Mouse (Mus musculus) forebrain, embryonic 12.5 days (tissue): ENCODE measurements at regions not wholly inside any gene's neighbourhood (a gene's known extent, or its start where the extent isn't known, plus 50 kb on each side); places are given as distances from the start of the nearest gene placed in this dataset.
A peak's percentile ranks its signal among the peaks of the same experiment; 100 is the strongest.
"Not testable (repeated sequence)": the region's sequence is repeated elsewhere in the genome, so short reads cannot be mapped to it uniquely, and the experiment has no call there.

Experiments
- ATAC-seq: fragments of 200-750 bp; cut with Nextera tagmentation; 2 replicates; pipeline ENCODE4 v1.8.0; 2017; ENCODE audit warnings: moderate TSS enrichment; ENCODE audit not compliant: low FRiP score
- H3K27ac ChIP-seq: fragments of 300-500 bp; sonication (generic); 2 replicates; pipeline ENCODE4 v1.5.1; 2016; ENCODE audit warnings: mild to moderate bottlenecking
- H3K27me3 ChIP-seq: fragments of 300-500 bp; sonication (generic); 2 replicates; pipeline ENCODE4 v1.6.1; 2016; ENCODE audit warnings: mild to moderate bottlenecking
- H3K36me3 ChIP-seq: fragments of 300-500 bp; sonication (generic); replicated peaks from 2 replicates; pipeline ENCODE4 v1.6.1; 2016; ENCODE audit warnings: mild to moderate bottlenecking
- H3K4me1 ChIP-seq: fragments of 300-500 bp; sonication (generic); 2 replicates; pipeline ENCODE4 v1.6.1; 2016
- H3K4me2 ChIP-seq: fragments of 300-500 bp; sonication (generic); 2 replicates; pipeline ENCODE4 v1.6.1; 2016; ENCODE audit warnings: mild to moderate bottlenecking, moderate library complexity
- H3K4me3 ChIP-seq: fragments of 300-500 bp; sonication (generic); replicated peaks from 2 replicates; pipeline ENCODE4 v1.5.1; 2016; ENCODE audit warnings: mild to moderate bottlenecking
- H3K9ac ChIP-seq: fragments of 300-500 bp; sonication (generic); 2 replicates; pipeline ENCODE4 v1.6.1; 2016; ENCODE audit warnings: mild to moderate bottlenecking
- H3K9me3 ChIP-seq: fragments of 300-500 bp; sonication (generic); 2 replicates; pipeline ENCODE4 v1.6.1; 2016
- WGBS: fragments of 180-500 bp; shearing (Covaris S2); methylation state at CpG from one replicate; pipeline ENCODE4 v1.1.7; 2016; 5-methylcytosine and 5-hydroxymethylcytosine counted together

DNA sequence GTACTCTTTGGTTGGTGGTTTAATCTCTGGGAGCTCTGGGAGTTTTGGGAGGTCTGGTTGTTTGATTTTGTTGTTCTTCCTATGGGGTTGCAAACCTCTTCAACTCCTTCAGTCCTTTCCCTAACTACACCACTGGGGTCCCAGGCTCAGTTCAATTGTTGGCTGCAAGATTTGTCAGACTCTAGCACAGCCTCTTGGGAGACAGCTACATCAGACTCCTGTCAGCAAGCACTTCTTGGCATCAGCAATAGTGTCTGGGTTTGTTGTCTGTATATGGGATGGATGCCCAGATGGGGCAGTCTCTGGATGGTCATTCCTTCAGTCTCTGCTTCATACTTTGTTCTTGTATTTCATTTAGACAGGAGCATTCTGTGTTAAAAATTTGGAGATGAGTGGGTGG lies 319.3 kb upstream of the Fign start:
- not testable (repeated sequence) for H3K9ac ChIP-seq, H3K36me3 ChIP-seq, H3K9me3 ChIP-seq, H3K27me3 ChIP-seq, H3K4me1 ChIP-seq, H3K4me3 ChIP-seq, ATAC-seq, H3K27ac ChIP-seq, H3K4me2 ChIP-seq

DNA sequence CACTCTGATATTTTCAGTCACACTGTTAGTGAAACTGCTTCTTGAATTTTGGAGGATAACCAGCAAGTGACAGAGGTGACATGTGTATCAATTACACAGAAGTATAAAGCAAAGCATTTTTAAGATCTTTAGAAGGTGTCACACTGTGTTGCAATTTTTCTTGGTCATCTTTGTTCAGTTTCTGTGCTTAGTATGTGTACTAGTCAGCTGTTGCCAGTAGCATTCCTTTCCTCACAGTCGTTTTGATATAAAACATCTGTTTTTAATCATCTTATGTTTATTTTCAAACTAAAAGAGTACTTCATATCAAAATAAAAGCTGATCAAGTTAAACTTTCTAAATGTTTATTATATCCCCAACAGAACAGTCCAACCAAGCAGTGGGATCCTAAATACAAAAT lies 316.0 kb upstream of the Fign start:
- H3K4me3 ChIP-seq, result no peak overlapping the region
- H3K27me3 ChIP-seq, result no peaks in the 10 kb centered on the region
- no peak for ATAC-seq
- H3K4me2 ChIP-seq, result no peak overlapping the region
- H3K4me1 ChIP-seq, result no peaks in the 10 kb centered on the region
- H3K27ac ChIP-seq, result no peak overlapping the region
- H3K9ac ChIP-seq, result no peak overlapping the region
- 71% methylated on average over 1 of the region's 1 CpGs for WGBS
- no peaks in the 10 kb centered on the region for H3K36me3 ChIP-seq
- no peaks in the 10 kb centered on the region for H3K9me3 ChIP-seq

- Histone ChIP-seq H3K4me1 (no peaks in the 10 kb centered on the region), H3K4me3 (no peak overlapping the region), H3K4me2 (no peak overlapping the region), H3K9ac (no peak overlapping the region), H3K27ac (no peak overlapping the region), H3K27me3 (no peaks in the 10 kb centered on the region), H3K9me3 (no peaks in the 10 kb centered on the region), H3K36me3 (no peaks in the 10 kb centered on the region)
- ATAC-seq, result no peak
Observed at GRCm38 (mm10) chr2:64413263-64413662, 315.4 kb upstream of the Fign start.

GRCm38 (mm10) chr2:64395946-64396345 lies 298.1 kb upstream of the Fign start:
- no peak for ATAC-seq
- 83% methylated on average over 4 of the region's 4 CpGs for WGBS
- no peak overlapping the region for H3K27ac ChIP-seq

GRCm38 (mm10) chr2:64394619-64395294 lies 296.9 kb upstream of the Fign start:
- H3K4me2 ChIP-seq, result peak overlapping the region; percentile 29; the same call in 1 of the 2 replicates
- WGBS, result 5% methylated on average over 11 of the region's 11 CpGs

More at GRCm38 (mm10) chr2:64395946-64396345, 298.1 kb upstream of the Fign start:
- H3K4me2 ChIP-seq, result no peak overlapping the region
- peaks cover 9% of the 10 kb centered on the region; the same call in 1 of the 2 replicates for H3K27me3 ChIP-seq
- no peak overlapping the region for H3K4me3 ChIP-seq
- peaks cover 19% of the 10 kb centered on the region for H3K4me1 ChIP-seq
- H3K9ac ChIP-seq, result no peak overlapping the region
- H3K36me3 ChIP-seq, result no peaks in the 10 kb centered on the region
- no peaks in the 10 kb centered on the region for H3K9me3 ChIP-seq

DNA sequence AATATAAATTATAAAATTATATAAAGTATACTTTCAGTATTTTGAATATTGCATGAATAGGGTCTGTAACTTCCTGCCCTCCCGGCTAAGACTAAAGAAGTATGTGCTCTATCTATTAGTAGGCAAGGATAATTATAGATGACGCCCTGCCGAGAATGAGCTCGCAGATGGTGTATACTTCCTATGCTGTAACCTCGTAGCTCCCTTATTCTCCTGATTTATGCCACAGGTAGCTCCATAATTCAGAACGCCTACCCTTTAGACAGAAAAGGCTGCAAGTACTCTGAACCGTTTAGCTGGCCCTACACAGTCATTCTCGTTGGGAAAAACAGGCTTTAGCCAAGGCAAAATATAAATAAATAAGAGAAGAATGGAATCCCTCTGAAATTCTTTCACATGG lies 296.4 kb upstream of the Fign start:
- Histone ChIP-seq H3K36me3 (no peaks in the 10 kb centered on the region), H3K27me3 (peaks cover 15% of the 10 kb centered on the region), H3K27ac (peak overlapping the region; percentile 54), H3K9me3 (no peaks in the 10 kb centered on the region), H3K4me3 (no peak overlapping the region), H3K4me1 (peaks cover 19% of the 10 kb centered on the region), H3K9ac (no peak overlapping the region), H3K4me2 (peak overlapping the region; percentile 29; the same call in 1 of the 2 replicates)
- WGBS, result 26% methylated on average over 8 of the region's 8 CpGs
- ATAC-seq, result peak; percentile 9; the same call in 1 of the 2 replicates

More at GRCm38 (mm10) chr2:64394619-64395294, 296.9 kb upstream of the Fign start:
- no peak overlapping the region for H3K4me3 ChIP-seq
- H3K27me3 ChIP-seq, result peaks cover 9% of the 10 kb centered on the region; the same call in 1 of the 2 replicates
- H3K9me3 ChIP-seq, result no peaks in the 10 kb centered on the region
- no peaks in the 10 kb centered on the region for H3K36me3 ChIP-seq
- peaks cover 19% of the 10 kb centered on the region for H3K4me1 ChIP-seq
- no peak overlapping the region for H3K9ac ChIP-seq
- ATAC-seq, result peak; percentile 83
- peak overlapping the region; percentile 54 for H3K27ac ChIP-seq

DNA sequence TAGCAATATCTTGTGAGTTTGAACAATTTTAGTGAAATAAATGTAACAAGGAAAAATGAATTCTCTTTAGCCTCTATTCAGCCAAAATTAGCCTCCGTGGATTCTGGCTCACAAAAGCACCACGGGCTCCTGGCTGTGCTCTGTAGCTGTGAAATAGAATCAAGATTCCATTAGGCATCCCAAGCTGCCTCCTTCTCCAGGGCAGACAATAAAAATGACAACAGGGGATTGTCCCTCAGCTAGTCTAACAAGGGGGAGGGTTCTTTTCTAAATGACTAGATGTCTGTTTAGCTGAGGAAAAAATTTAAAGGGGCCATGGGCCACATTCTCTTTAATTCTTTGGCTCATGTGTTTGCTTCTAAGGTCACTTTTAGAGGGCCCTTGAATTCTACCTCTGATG lies 272.0 kb upstream of the Fign start:
- 7% methylated on average over 2 of the region's 2 CpGs for WGBS
- peak; percentile 78 for ATAC-seq

DNA sequence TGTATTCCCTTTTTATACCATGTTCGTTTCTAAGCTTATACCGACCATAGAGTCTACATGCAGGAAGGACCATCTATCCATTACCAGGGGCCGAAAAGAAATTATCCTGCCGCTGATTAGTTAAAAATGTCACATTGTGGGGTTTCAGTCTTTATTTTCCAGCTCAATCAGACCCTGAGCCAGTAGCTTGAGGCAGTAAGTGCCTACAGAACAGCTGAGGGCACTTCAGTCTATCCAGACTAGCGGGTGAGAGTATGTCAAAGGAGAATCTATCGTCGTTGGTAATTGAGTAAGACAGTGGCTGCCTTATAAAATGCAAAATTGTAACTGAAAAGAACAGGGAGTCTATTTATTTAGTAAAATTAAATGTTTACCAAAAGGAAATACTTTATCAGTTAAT lies 269.4 kb upstream of the Fign start:
- 71% methylated on average over 7 of the region's 7 CpGs for WGBS
- Histone ChIP-seq H3K4me1 (peaks cover 8% of the 10 kb centered on the region), H3K4me2 (no peak overlapping the region), H3K4me3 (no peak overlapping the region), H3K9me3 (no peaks in the 10 kb centered on the region), H3K9ac (no peak overlapping the region), H3K27me3 (no peaks in the 10 kb centered on the region), H3K36me3 (no peaks in the 10 kb centered on the region), H3K27ac (no peak overlapping the region)
- no peak for ATAC-seq

More for the DNA sequence above, 272.0 kb upstream of the Fign start:
- Histone ChIP-seq H3K27ac (peak overlapping the region; percentile 50; the same call in 1 of the 2 replicates), H3K9ac (no peak overlapping the region), H3K36me3 (no peaks in the 10 kb centered on the region), H3K4me2 (no peak overlapping the region; the same call in 1 of the 2 replicates), H3K4me3 (no peak overlapping the region), H3K27me3 (no peaks in the 10 kb centered on the region), H3K9me3 (no peaks in the 10 kb centered on the region), H3K4me1 (peaks cover 8% of the 10 kb centered on the region)

- no peak for ATAC-seq
- H3K9ac ChIP-seq, result no peak overlapping the region
- no peak overlapping the region for H3K27ac ChIP-seq
- 77% methylated on average over 5 of the region's 5 CpGs for WGBS
- no peak overlapping the region for H3K4me2 ChIP-seq
- H3K9me3 ChIP-seq, result no peaks in the 10 kb centered on the region
- peaks cover 8% of the 10 kb centered on the region for H3K4me1 ChIP-seq
- H3K27me3 ChIP-seq, result no peaks in the 10 kb centered on the region
- no peaks in the 10 kb centered on the region for H3K36me3 ChIP-seq
- no peak overlapping the region for H3K4me3 ChIP-seq
Observed at GRCm38 (mm10) chr2:64366528-64366927, 268.7 kb upstream of the Fign start.

- ATAC-seq, result no peak
- Histone ChIP-seq H3K4me3 (no peak overlapping the region), H3K27ac (no peak overlapping the region), H3K36me3 (no peaks in the 10 kb centered on the region), H3K9me3 (no peaks in the 10 kb centered on the region), H3K4me1 (no peaks in the 10 kb centered on the region), H3K4me2 (no peak overlapping the region), H3K9ac (no peak overlapping the region), H3K27me3 (no peaks in the 10 kb centered on the region)
- WGBS, result 95% methylated on average over 4 of the region's 4 CpGs
Observed at GRCm38 (mm10) chr2:64356286-64356685, 258.4 kb upstream of the Fign start.

- WGBS, result 13% methylated on average over 2 of the region's 2 CpGs
- no peak overlapping the region for H3K27ac ChIP-seq
- no peaks in the 10 kb centered on the region for H3K36me3 ChIP-seq
- H3K4me2 ChIP-seq, result no peak overlapping the region
- H3K9ac ChIP-seq, result no peak overlapping the region
- H3K9me3 ChIP-seq, result no peaks in the 10 kb centered on the region
- H3K27me3 ChIP-seq, result no peaks in the 10 kb centered on the region
- ATAC-seq, result peak; percentile 44; the same call in 1 of the 2 replicates
- no peaks in the 10 kb centered on the region; the same call in 1 of the 2 replicates for H3K4me1 ChIP-seq
- no peak overlapping the region for H3K4me3 ChIP-seq
Observed at GRCm38 (mm10) chr2:64325499-64325898, 227.7 kb upstream of the Fign start.
